Mouse (Mus musculus): ENCODE measurements around the gene Dusp8. TPM values are rescaled to one million over a fixed set of nuclear protein-coding genes. Genes with fewer than 3 reads are reported as not detected.

The Dusp8 gene
- polyA plus RNA-seq, 1 experiment: 2.1 TPM

DNA sequence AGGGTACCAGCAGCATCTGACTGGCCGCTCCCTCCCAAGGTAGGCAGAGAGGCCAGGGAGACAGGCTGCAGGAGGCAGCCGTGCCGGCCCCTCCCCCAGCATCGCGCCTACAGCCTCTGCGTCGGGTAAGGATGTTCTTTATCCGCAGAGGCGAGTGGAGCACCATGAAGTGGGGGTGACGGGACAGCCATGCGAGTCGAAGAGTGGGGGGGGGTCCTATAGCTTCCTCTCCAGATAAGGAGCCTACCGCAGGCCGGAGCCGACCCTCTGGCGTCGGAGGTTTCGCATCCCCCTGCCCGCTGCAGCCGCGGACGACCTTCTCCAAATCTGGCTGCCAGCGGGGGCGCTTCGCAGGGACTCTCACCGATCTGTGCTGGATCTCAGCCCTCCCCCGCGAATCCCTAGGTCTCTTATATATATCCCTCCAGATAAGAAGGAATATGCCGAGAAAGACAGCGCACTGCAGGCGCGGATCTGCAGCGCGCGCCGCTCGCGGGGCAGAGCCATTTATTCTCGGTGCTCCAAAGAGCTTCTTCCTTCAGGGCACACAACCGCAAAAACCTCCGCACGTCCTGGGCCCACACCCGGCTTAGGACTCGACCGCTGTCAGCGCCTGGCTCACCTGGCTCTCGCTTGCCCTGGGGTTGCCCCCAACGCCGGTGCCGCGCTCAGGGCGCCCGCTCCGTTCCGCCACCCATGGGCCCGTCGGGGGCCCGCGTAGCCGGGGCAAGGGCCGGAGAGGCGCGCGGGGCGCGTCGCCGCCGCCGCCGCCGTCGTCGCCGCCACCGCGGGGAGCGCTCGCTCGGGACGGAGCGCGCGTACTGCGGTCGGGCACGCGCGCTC is 1.1 kb downstream of the Dusp8 start:
- H3ac ChIP-seq (ENCODE audit: control insufficient read depth, insufficient read length, low read depth): peak overlapping the region; percentile 37
- no peaks in the 10 kb centered on the region for H3K79me3 ChIP-seq (ENCODE audit: low read depth)
- H3K4me3 ChIP-seq (ENCODE audit: insufficient read depth, poor library complexity, severe bottlenecking): peak overlapping the region; percentile 42
- H3K79me2 ChIP-seq (ENCODE audit: control insufficient read depth, insufficient read depth): peaks cover 21% of the 10 kb centered on the region
- peaks cover 11% of the 10 kb centered on the region for H3K27me3 ChIP-seq (ENCODE audit: control insufficient read depth, insufficient read depth, insufficient read length)
- H3K36me3 ChIP-seq (ENCODE audit: control insufficient read depth, insufficient read depth): no peaks in the 10 kb centered on the region
- no peak for TF ChIP-seq USF1 (IDR thresholded peaks at IDR 0.05; ENCODE audit: low read depth)
- TF ChIP-seq MYOG (IDR thresholded peaks at IDR 0.05; ENCODE audit: control insufficient read depth, extremely low read depth, insufficient read length): no peak
- TF ChIP-seq MYOD1 (IDR thresholded peaks at IDR 0.05; ENCODE audit: control insufficient read depth, insufficient read length, low read depth): no peak
- no peak for TF ChIP-seq MAX (IDR thresholded peaks at IDR 0.05)
- no peak for TF ChIP-seq CTCF (IDR thresholded peaks at IDR 0.05; ENCODE audit: control insufficient read depth, insufficient read depth, insufficient read length)
- no peak for TF ChIP-seq FOSL1 (IDR thresholded peaks at IDR 0.05; ENCODE audit: insufficient read depth, low read length, poor library complexity, severe bottlenecking)
- TF ChIP-seq CEBPB (IDR thresholded peaks at IDR 0.05; ENCODE audit: low read depth): no peak

GRCm38 (mm10) chr7:142093696-142094240 is 1.9 kb downstream of the Dusp8 start:
- H3K4me3 ChIP-seq (ENCODE audit: insufficient read depth, poor library complexity, severe bottlenecking): peak overlapping the region; percentile 42
- no peaks in the 10 kb centered on the region for H3K79me3 ChIP-seq (ENCODE audit: low read depth)
- TF ChIP-seq USF1 (IDR thresholded peaks at IDR 0.05; ENCODE audit: low read depth): peak; percentile 28
- no peak for TF ChIP-seq MYOD1 (IDR thresholded peaks at IDR 0.05; ENCODE audit: control insufficient read depth, insufficient read length, low read depth)
- peak overlapping the region; percentile 37 for H3ac ChIP-seq (ENCODE audit: control insufficient read depth, insufficient read length, low read depth)
- peaks cover 21% of the 10 kb centered on the region for H3K79me2 ChIP-seq (ENCODE audit: control insufficient read depth, insufficient read depth)
- H3K36me3 ChIP-seq (ENCODE audit: control insufficient read depth, insufficient read depth): no peaks in the 10 kb centered on the region
- H3K27me3 ChIP-seq (ENCODE audit: control insufficient read depth, insufficient read depth, insufficient read length): peaks cover 10% of the 10 kb centered on the region

DNA sequence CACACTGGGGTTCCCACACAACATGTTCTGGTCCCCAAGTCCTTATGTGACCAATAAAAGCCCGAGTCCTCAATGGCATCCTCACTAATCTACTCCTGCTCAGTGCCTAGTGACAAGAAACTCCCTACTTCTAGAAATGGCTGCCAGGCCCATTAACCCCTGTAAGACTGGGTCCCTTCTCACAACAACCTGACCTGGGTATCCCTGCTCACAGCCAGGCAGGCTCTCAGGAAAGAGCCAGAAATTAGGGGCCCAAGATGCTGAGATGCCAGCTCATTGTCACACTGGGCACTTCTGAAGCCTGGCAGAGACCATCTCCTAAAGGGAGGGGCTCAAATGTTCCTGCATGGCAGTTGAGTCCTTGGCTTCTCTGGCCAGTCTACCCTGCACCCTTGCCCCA is 2.7 kb downstream of the Dusp8 start:
- no peak for TF ChIP-seq USF1 (IDR thresholded peaks at IDR 0.05; ENCODE audit: low read depth)
- TF ChIP-seq MYOD1 (IDR thresholded peaks at IDR 0.05; ENCODE audit: control insufficient read depth, insufficient read length, low read depth): no peak
- TF ChIP-seq CEBPB (IDR thresholded peaks at IDR 0.05; ENCODE audit: low read depth): no peak
- H3K79me3 ChIP-seq (ENCODE audit: low read depth): no peaks in the 10 kb centered on the region
- H3K4me3 ChIP-seq (ENCODE audit: insufficient read depth, poor library complexity, severe bottlenecking): no peak overlapping the region
- H3K27me3 ChIP-seq (ENCODE audit: control insufficient read depth, insufficient read depth, insufficient read length): peaks cover 7% of the 10 kb centered on the region
- H3K36me3 ChIP-seq (ENCODE audit: control insufficient read depth, insufficient read depth): no peaks in the 10 kb centered on the region
- peaks cover 21% of the 10 kb centered on the region for H3K79me2 ChIP-seq (ENCODE audit: control insufficient read depth, insufficient read depth)
- no peak overlapping the region for H3ac ChIP-seq (ENCODE audit: control insufficient read depth, insufficient read length, low read depth)

DNA sequence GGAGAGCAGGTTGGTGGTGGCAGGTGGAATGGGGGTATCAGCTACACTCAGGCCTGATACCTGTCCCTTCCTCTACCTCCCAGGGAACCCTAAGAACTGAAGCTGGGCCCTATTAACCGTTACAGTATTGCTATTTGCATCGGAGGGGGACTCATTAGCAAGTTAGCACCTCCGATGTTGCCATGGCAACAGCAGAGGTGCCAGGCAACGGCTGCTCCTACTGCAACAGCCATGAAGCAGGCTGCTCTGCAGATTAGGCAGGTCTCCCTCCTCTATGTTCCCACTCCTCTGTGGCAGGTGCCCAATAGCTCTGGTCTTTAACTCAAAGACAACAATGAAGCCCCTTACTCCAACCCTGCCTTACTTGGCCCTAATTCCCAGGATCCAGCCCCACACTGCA is 3.8 kb downstream of the Dusp8 start:
- peaks cover 21% of the 10 kb centered on the region for H3K79me2 ChIP-seq (ENCODE audit: control insufficient read depth, insufficient read depth)
- H3ac ChIP-seq (ENCODE audit: control insufficient read depth, insufficient read length, low read depth): no peak overlapping the region
- no peak overlapping the region for H3K4me3 ChIP-seq (ENCODE audit: insufficient read depth, poor library complexity, severe bottlenecking)
- TF ChIP-seq MAX (IDR thresholded peaks at IDR 0.05) (no peak), CTCF (IDR thresholded peaks at IDR 0.05; ENCODE audit: control insufficient read depth, insufficient read depth, insufficient read length) (no peak), MYOD1 (IDR thresholded peaks at IDR 0.05; ENCODE audit: control insufficient read depth, insufficient read length, low read depth) (no peak), CEBPB (IDR thresholded peaks at IDR 0.05; ENCODE audit: low read depth) (no peak), MYOG (IDR thresholded peaks at IDR 0.05; ENCODE audit: control insufficient read depth, extremely low read depth, insufficient read length) (no peak), FOSL1 (IDR thresholded peaks at IDR 0.05; ENCODE audit: insufficient read depth, low read length, poor library complexity, severe bottlenecking) (no peak), USF1 (IDR thresholded peaks at IDR 0.05; ENCODE audit: low read depth) (no peak)
- H3K79me3 ChIP-seq (ENCODE audit: low read depth): no peaks in the 10 kb centered on the region
- H3K27me3 ChIP-seq (ENCODE audit: control insufficient read depth, insufficient read depth, insufficient read length): peaks cover 6% of the 10 kb centered on the region
- H3K36me3 ChIP-seq (ENCODE audit: control insufficient read depth, insufficient read depth): peaks cover 4% of the 10 kb centered on the region

GRCm38 (mm10) chr7:142089648-142090447 is 5.8 kb downstream of the Dusp8 start:
- H3K27me3 ChIP-seq (ENCODE audit: control insufficient read depth, insufficient read depth, insufficient read length): no peaks in the 10 kb centered on the region
- TF ChIP-seq MYOG (IDR thresholded peaks at IDR 0.05; ENCODE audit: control insufficient read depth, extremely low read depth, insufficient read length) (no peak), CTCF (IDR thresholded peaks at IDR 0.05; ENCODE audit: control insufficient read depth, insufficient read depth, insufficient read length) (no peak), MAX (IDR thresholded peaks at IDR 0.05) (no peak), USF1 (IDR thresholded peaks at IDR 0.05; ENCODE audit: low read depth) (no peak), FOSL1 (IDR thresholded peaks at IDR 0.05; ENCODE audit: insufficient read depth, low read length, poor library complexity, severe bottlenecking) (no peak), MYOD1 (IDR thresholded peaks at IDR 0.05; ENCODE audit: control insufficient read depth, insufficient read length, low read depth) (no peak), CEBPB (IDR thresholded peaks at IDR 0.05; ENCODE audit: low read depth) (no peak)

More at GRCm38 (mm10) chr7:142089648-142090447, 5.8 kb downstream of the Dusp8 start:
- Histone ChIP-seq H3K79me3 (ENCODE audit: low read depth) (no peaks in the 10 kb centered on the region), H3K36me3 (ENCODE audit: control insufficient read depth, insufficient read depth) (peaks cover 10% of the 10 kb centered on the region), H3K79me2 (ENCODE audit: control insufficient read depth, insufficient read depth) (peaks cover 21% of the 10 kb centered on the region), H3ac (ENCODE audit: control insufficient read depth, insufficient read length, low read depth) (no peak overlapping the region), H3K4me3 (ENCODE audit: insufficient read depth, poor library complexity, severe bottlenecking) (no peak overlapping the region)
